Mouse (Mus musculus): ENCODE measurements around the gene Alg9. TPM values are rescaled to one million over a fixed set of nuclear protein-coding genes. Genes with fewer than 3 reads are reported as not detected.

The Alg9 gene
- polyA plus RNA-seq, 1 experiment from 2014 or later = 57.9 TPM

DNA sequence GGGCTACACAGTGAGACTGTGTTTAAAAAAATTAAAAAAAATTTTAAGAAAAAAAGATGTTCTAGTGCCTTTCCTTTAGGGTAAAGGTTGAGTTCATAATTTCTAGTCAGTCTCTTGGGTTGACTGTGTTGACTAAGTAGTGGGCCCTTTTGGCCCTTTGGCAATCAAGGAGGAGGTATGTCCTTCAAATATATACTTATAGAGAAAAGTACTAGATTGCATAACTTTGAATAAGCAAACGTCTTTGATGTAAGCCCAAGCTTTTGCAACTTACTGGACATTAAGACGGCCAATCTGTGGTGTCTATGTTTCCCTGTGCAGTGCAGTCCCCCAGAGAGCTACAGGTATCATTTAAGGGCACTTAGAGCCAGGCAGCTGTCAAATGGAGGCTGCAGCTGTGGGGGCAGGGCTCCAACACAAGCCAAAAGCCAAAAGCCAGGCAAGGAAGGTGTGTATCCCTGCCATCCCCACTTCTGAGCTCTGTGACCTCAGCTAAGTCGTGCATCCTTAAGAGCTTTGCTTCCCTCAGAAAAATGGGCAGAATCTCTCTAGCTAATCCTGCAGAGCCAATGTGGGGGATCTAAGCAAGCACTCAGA is 115.8 kb downstream of the Alg9 start:
- Histone ChIP-seq H3K4me1 (ENCODE audit: control insufficient read depth, insufficient read depth, low read depth, low read length) (peaks cover 8% of the 10 kb centered on the region), H3K27ac (ENCODE audit: low read depth, low read length) (no peak overlapping the region), H3K4me3 (ENCODE audit: low read length) (no peak overlapping the region), H3K36me3 (ENCODE audit: control insufficient read depth, insufficient read depth, low read length) (peaks cover 2% of the 10 kb centered on the region), H3K9me3 (ENCODE audit: control insufficient read depth, low read length) (no peaks in the 10 kb centered on the region), H3K4me2 (ENCODE audit: low read length) (no peak overlapping the region), H3K27me3 (replicated peaks; ENCODE audit: control insufficient read depth, insufficient read depth, low read length) (no peaks in the 10 kb centered on the region), H3K9ac (ENCODE audit: low read depth, low read length) (no peak overlapping the region)
- no peak for ATAC-seq
- WGBS = 93% methylated on average over 3 of the region's 3 CpGs

Other genes with a start within 250 kb of the Alg9 start
- 95.6 and 113 TPM in 2 replicates for gene Pts, start 246.3 kb upstream of the Alg9 start, polyA plus RNA-seq (2015; fragmentation: Nextera tagmentation; extraction: Ambion mirVana)
- gene Il18, start 220.2 kb upstream of the Alg9 start, polyA plus RNA-seq (2015; fragmentation: Nextera tagmentation; extraction: Ambion mirVana) = 19.3 and 21.9 TPM in 2 replicates
- gene Bco2, start 219.8 kb upstream of the Alg9 start, polyA plus RNA-seq (2015; fragmentation: Nextera tagmentation; extraction: Ambion mirVana) = 0.59 and 0.64 TPM in 2 replicates
- gene Tex12, start 213.7 kb upstream of the Alg9 start, polyA plus RNA-seq (2015; fragmentation: Nextera tagmentation; extraction: Ambion mirVana) = 0.34 and 0.36 TPM in 2 replicates
- 283 and 319 TPM in 2 replicates for gene Sdhd, start 171.2 kb upstream of the Alg9 start, polyA plus RNA-seq (2015; fragmentation: Nextera tagmentation; extraction: Ambion mirVana)
- gene Timm8b, start 171.1 kb upstream of the Alg9 start, polyA plus RNA-seq (2015; fragmentation: Nextera tagmentation; extraction: Ambion mirVana) = 311 and 364 TPM in 2 replicates
- 5.2 and 7.1 TPM in 2 replicates for gene Pih1d2, start 157.7 kb upstream of the Alg9 start, polyA plus RNA-seq (2015; fragmentation: Nextera tagmentation; extraction: Ambion mirVana)
- 15.3 and 16.4 TPM in 2 replicates for gene Nkapd1, start 157.6 kb upstream of the Alg9 start, polyA plus RNA-seq (2015; fragmentation: Nextera tagmentation; extraction: Ambion mirVana)
- 58.8 and 60.1 TPM in 2 replicates for gene Dlat, start 115.2 kb upstream of the Alg9 start, polyA plus RNA-seq (2015; fragmentation: Nextera tagmentation; extraction: Ambion mirVana)
- gene Dixdc1, start 35.5 kb upstream of the Alg9 start, polyA plus RNA-seq (2015; fragmentation: Nextera tagmentation; extraction: Ambion mirVana) = 31.6 and 33.7 TPM in 2 replicates
- 2.1 and 2.5 TPM in 2 replicates for gene 2310030G06Rik, start 28.5 kb upstream of the Alg9 start, polyA plus RNA-seq (2015; fragmentation: Nextera tagmentation; extraction: Ambion mirVana)
- 16.3 and 20.9 TPM in 2 replicates for gene Cryab, start 23.7 kb upstream of the Alg9 start, polyA plus RNA-seq (2015; fragmentation: Nextera tagmentation; extraction: Ambion mirVana)
- 1.1 and 5.2 TPM in 2 replicates for gene Hspb2, start 22.7 kb upstream of the Alg9 start, polyA plus RNA-seq (2015; fragmentation: Nextera tagmentation; extraction: Ambion mirVana)
- 10.7 and 11.1 TPM in 2 replicates for gene Fdxacb1, start 6.8 kb upstream of the Alg9 start, polyA plus RNA-seq (2015; fragmentation: Nextera tagmentation; extraction: Ambion mirVana)
- 57.7 and 61.7 TPM in 2 replicates for gene 1110032A03Rik, start 501 bp downstream of the Alg9 start, polyA plus RNA-seq (2015; fragmentation: Nextera tagmentation; extraction: Ambion mirVana)
- 41.1 and 48.1 TPM in 2 replicates for gene Ppp2r1b, start 70.3 kb downstream of the Alg9 start, polyA plus RNA-seq (2015; fragmentation: Nextera tagmentation; extraction: Ambion mirVana)
- gene Sik2, start 234.1 kb downstream of the Alg9 start, polyA plus RNA-seq (2015; fragmentation: Nextera tagmentation; extraction: Ambion mirVana) = 15.9 and 17.9 TPM in 2 replicates